Mouse (Mus musculus): ENCODE measurements around the gene Syce2. TPM values are rescaled to one million over a fixed set of nuclear protein-coding genes. Genes with fewer than 3 reads are reported as not detected.
"Not testable (repeated sequence)": the region's sequence is repeated elsewhere in the genome, so short reads cannot be mapped to it uniquely, and the experiment has no call there.

Gene Syce2
- total and polyA plus RNA-seq, 3 experiments, result 0.80 to 8.7 (median 8.0) TPM

- DNase-seq, result no peak
Measured at GRCm38 (mm10) chr8:84901752-84902151, 29.8 kb downstream of the Syce2 start, which contains the start of gene Klf1. Gene Klf1 (plus strand): TSS chr8:84901928.

GRCm38 (mm10) chr8:84902367-84902919 is 30.5 kb downstream of the Syce2 start:
- no peak for DNase-seq

- peak; percentile 94 for DNase-seq
Measured at GRCm38 (mm10) chr8:84902920-84903661, 31.2 kb downstream of the Syce2 start.

- no peak for DNase-seq
Measured at GRCm38 (mm10) chr8:84904351-84904750, 32.4 kb downstream of the Syce2 start.

- no peak for DNase-seq
Measured at GRCm38 (mm10) chr8:84907037-84907436, 35.1 kb downstream of the Syce2 start.

- no peak for DNase-seq
Measured at GRCm38 (mm10) chr8:84907493-84907892, 35.6 kb downstream of the Syce2 start.

- DNase-seq, result not testable (repeated sequence)
Measured at GRCm38 (mm10) chr8:84907979-84908378, 36.1 kb downstream of the Syce2 start.

GRCm38 (mm10) chr8:84908421-84909161 is 36.7 kb downstream of the Syce2 start, which contains the start of gene Dnase2a:
Gene Dnase2a (plus strand): TSS chr8:84908560.
- DNase-seq, result peak; percentile 97

GRCm38 (mm10) chr8:84909162-84909767 is 37.4 kb downstream of the Syce2 start:
- no peak for DNase-seq

- DNase-seq, result no peak
Measured at GRCm38 (mm10) chr8:84909949-84910348, 38.0 kb downstream of the Syce2 start.

GRCm38 (mm10) chr8:84910551-84910950 is 38.6 kb downstream of the Syce2 start:
- no peak for DNase-seq

GRCm38 (mm10) chr8:84911854-84912253 is 39.9 kb downstream of the Syce2 start:
- DNase-seq, result no peak

GRCm38 (mm10) chr8:84912391-84912790 is 40.5 kb downstream of the Syce2 start:
- no peak for DNase-seq

GRCm38 (mm10) chr8:84912895-84913501 is 41.1 kb downstream of the Syce2 start:
- peak; percentile 82 for DNase-seq

GRCm38 (mm10) chr8:84913502-84913900 is 41.6 kb downstream of the Syce2 start:
- DNase-seq, result no peak

- DNase-seq, result no peak
Measured at GRCm38 (mm10) chr8:84913960-84914359, 42.0 kb downstream of the Syce2 start.

- DNase-seq, result no peak
Measured at GRCm38 (mm10) chr8:84915269-84915668, 43.4 kb downstream of the Syce2 start.

GRCm38 (mm10) chr8:84917781-84918180 is 45.9 kb downstream of the Syce2 start:
- no peak for DNase-seq

- no peak for DNase-seq
Measured at GRCm38 (mm10) chr8:84918646-84919045, 46.7 kb downstream of the Syce2 start.

GRCm38 (mm10) chr8:84921596-84921995 is 49.7 kb downstream of the Syce2 start:
- DNase-seq, result no peak

- no peak for DNase-seq
Measured at GRCm38 (mm10) chr8:84925557-84925956, 53.6 kb downstream of the Syce2 start.

- no peak for DNase-seq
Measured at GRCm38 (mm10) chr8:84927513-84927912, 55.6 kb downstream of the Syce2 start.
